Mouse (Mus musculus) limb, embryonic 15.5 days (tissue): ENCODE data around the gene Cep112. TPM values are rescaled to one million over a fixed set of nuclear protein-coding genes. Genes with fewer than 3 reads are reported as not detected.
A peak's percentile ranks its signal among the peaks of the same experiment; 100 is the strongest.

ENCODE experiments used
- ATAC-seq: fragments of 200-750 bp; cut with Nextera tagmentation; 2 replicates; pipeline ENCODE4 v1.8.0; 2017; ENCODE audit warnings: low read depth, moderate TSS enrichment; ENCODE audit not compliant: insufficient number of reproducible peaks, low FRiP score, low TSS enrichment
- H3K27ac ChIP-seq: fragments of 300-500 bp; sonication (generic); 2 replicates; pipeline ENCODE4 v1.5.1; 2015; ENCODE audit warnings: moderate library complexity, mild to moderate bottlenecking, inconsistent platforms
- H3K27me3 ChIP-seq: fragments of 300-500 bp; sonication (generic); 2 replicates; pipeline ENCODE4 v1.6.1; 2015; ENCODE audit warnings: inconsistent platforms
- H3K36me3 ChIP-seq: fragments of 300-500 bp; sonication (generic); 2 replicates; pipeline ENCODE4 v1.6.1; 2015; ENCODE audit warnings: inconsistent platforms
- H3K4me1 ChIP-seq: fragments of 300-500 bp; sonication (generic); 2 replicates; pipeline ENCODE4 v1.6.1; 2015; ENCODE audit warnings: inconsistent platforms
- H3K4me2 ChIP-seq: fragments of 300-500 bp; sonication (generic); 2 replicates; pipeline ENCODE4 v1.6.1; 2015; ENCODE audit warnings: mild to moderate bottlenecking, inconsistent platforms
- H3K4me3 ChIP-seq: fragments of 300-500 bp; sonication (generic); 2 replicates; pipeline ENCODE4 v1.5.1; 2015; ENCODE audit warnings: mild to moderate bottlenecking, inconsistent platforms
- H3K9ac ChIP-seq: fragments of 300-500 bp; sonication (generic); 2 replicates; pipeline ENCODE4 v1.6.1; 2015; ENCODE audit warnings: inconsistent platforms
- H3K9me3 ChIP-seq: fragments of 300-500 bp; sonication (generic); 2 replicates; pipeline ENCODE4 v1.6.1; 2016; ENCODE audit warnings: inconsistent platforms
- WGBS: fragments of 180-500 bp; shearing (Covaris S2); methylation state at CpG from one replicate; pipeline ENCODE4 v1.1.7; 2015; 5-methylcytosine and 5-hydroxymethylcytosine counted together
- polyA plus RNA-seq: library from polyadenylated mRNA; unstranded; fragments of >200 nt; fragmentation: Nextera tagmentation; extraction: Ambion mirVana; gene quantifications from 2 replicates; pipeline ENCODE4 v1.2.1, GENCODE M21; 2015

The Cep112 gene
- polyA plus RNA-seq, 1 experiment from 2014 or later, result 15.0 TPM

GRCm38 (mm10) chr11:108901670-108902069 is 476.7 kb downstream of the Cep112 start:
- Histone ChIP-seq H3K9me3 (no peaks in the 10 kb centered on the region), H3K4me1 (peaks cover 32% of the 10 kb centered on the region), H3K36me3 (no peaks in the 10 kb centered on the region), H3K4me2 (no peak overlapping the region), H3K27me3 (no peaks in the 10 kb centered on the region), H3K27ac (peak overlapping the region; percentile 72; the same call in 1 of the 2 replicates), H3K9ac (no peak overlapping the region), H3K4me3 (no peak overlapping the region)
- 66% methylated on average over 7 of the region's 7 CpGs for WGBS
- no peak for ATAC-seq

- no peaks in the 10 kb centered on the region for H3K9me3 ChIP-seq
- ATAC-seq, result no peak
- H3K27ac ChIP-seq, result no peak overlapping the region
- H3K4me2 ChIP-seq, result no peak overlapping the region
- no peaks in the 10 kb centered on the region for H3K27me3 ChIP-seq
- H3K36me3 ChIP-seq, result no peaks in the 10 kb centered on the region
- H3K4me1 ChIP-seq, result peaks cover 32% of the 10 kb centered on the region
- 79% methylated on average over 4 of the region's 4 CpGs for WGBS
- no peak overlapping the region for H3K9ac ChIP-seq
- H3K4me3 ChIP-seq, result no peak overlapping the region
Observed at GRCm38 (mm10) chr11:108902303-108902702, 477.3 kb downstream of the Cep112 start.

- H3K27ac ChIP-seq, result no peak overlapping the region
- no peak overlapping the region for H3K4me3 ChIP-seq
- peaks cover 34% of the 10 kb centered on the region for H3K4me1 ChIP-seq
- H3K9me3 ChIP-seq, result no peaks in the 10 kb centered on the region
- no peak overlapping the region for H3K4me2 ChIP-seq
- H3K9ac ChIP-seq, result no peak overlapping the region
- no peak for ATAC-seq
- 43% methylated on average over 7 of the region's 7 CpGs for WGBS
- no peaks in the 10 kb centered on the region for H3K27me3 ChIP-seq
- no peaks in the 10 kb centered on the region for H3K36me3 ChIP-seq
Observed at GRCm38 (mm10) chr11:108906590-108907254, 481.7 kb downstream of the Cep112 start.

GRCm38 (mm10) chr11:108909396-108910195 is 484.6 kb downstream of the Cep112 start:
- Histone ChIP-seq H3K4me1 (peaks cover 31% of the 10 kb centered on the region), H3K9ac (no peak overlapping the region), H3K4me3 (0 out of 2 replicates have a peak overlapping the region, but pooled peaks have one; percentile 5), H3K27me3 (no peaks in the 10 kb centered on the region), H3K4me2 (peak overlapping the region; percentile 42), H3K36me3 (no peaks in the 10 kb centered on the region), H3K27ac (no peak overlapping the region), H3K9me3 (no peaks in the 10 kb centered on the region)
- 0 out of 2 replicates have a peak, but pooled peaks have one; percentile 32 for ATAC-seq
- 15% methylated on average over 24 of the region's 24 CpGs for WGBS

Other genes with a start within 250 kb of the Cep112 start
- gene Apoh, start 81.8 kb upstream of the Cep112 start, polyA plus RNA-seq, result 0.40 and 2.0 TPM in 2 replicates
- 8.3 and 9.0 TPM in 2 replicates for gene Prkca, start 81.3 kb upstream of the Cep112 start, polyA plus RNA-seq